Mouse (Mus musculus): ENCODE results near the gene Pccb. TPM values are rescaled to one million over a fixed set of nuclear protein-coding genes. Genes with fewer than 3 reads are reported as not detected.
A peak's percentile ranks its signal among the peaks of the same experiment; 100 is the strongest.

The Pccb gene
- total and polyA plus RNA-seq, 3 experiments: 87.3 to 117 (median 109) TPM

DNA sequence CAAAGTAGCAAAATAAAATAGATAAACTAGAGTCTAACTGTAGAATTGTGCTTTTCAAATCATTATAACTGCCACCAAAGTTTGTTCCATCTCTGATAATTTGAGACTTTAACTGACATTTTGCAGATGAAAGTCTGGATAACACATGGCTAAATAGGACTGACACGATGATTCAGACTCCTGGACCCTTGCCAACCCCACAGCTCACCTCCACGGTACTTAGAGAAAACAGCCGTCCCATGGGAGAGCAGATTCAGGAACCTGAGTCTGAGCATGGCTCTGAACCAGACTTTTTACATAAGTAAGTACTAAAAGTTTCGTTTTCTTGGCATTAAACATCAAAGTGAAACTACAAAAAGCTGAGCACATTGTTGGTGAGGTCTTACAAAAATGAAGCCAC is 83.2 kb downstream of the Pccb start:
- intact Hi-C loops (cut with DNase I): no loop called here
- H3K9ac ChIP-seq (ENCODE audit: low read depth, low read length): no peak overlapping the region
- peak; percentile 30 to 36 for DNase-seq
- peaks cover 6% of the 10 kb centered on the region for H3K36me3 ChIP-seq (ENCODE audit: control insufficient read depth, insufficient read depth, low read length)
- no peak overlapping the region for H3K4me3 ChIP-seq
- H3K79me2 ChIP-seq (replicated peaks; ENCODE audit: control insufficient read depth, insufficient read depth, low read length): no peaks in the 10 kb centered on the region
- H3K27ac ChIP-seq: no peak overlapping the region
- no peaks in the 10 kb centered on the region for H3K4me1 ChIP-seq (ENCODE audit: control insufficient read depth, insufficient read depth, low read length)
- 21% methylated on average over 4 of the region's 4 CpGs for WGBS
- TF ChIP-seq POLR2A (IDR thresholded peaks at IDR 0.05; ENCODE audit: insufficient read depth, low read depth, low read length) (no peak), EP300 (IDR thresholded peaks at IDR 0.05; ENCODE audit: insufficient read depth, low read depth, low read length) (no peak), CTCF (IDR thresholded peaks at IDR 0.05) (no peak)
- no peaks in the 10 kb centered on the region for H3K27me3 ChIP-seq (ENCODE audit: control insufficient read depth, insufficient read depth, low read length)

DNA sequence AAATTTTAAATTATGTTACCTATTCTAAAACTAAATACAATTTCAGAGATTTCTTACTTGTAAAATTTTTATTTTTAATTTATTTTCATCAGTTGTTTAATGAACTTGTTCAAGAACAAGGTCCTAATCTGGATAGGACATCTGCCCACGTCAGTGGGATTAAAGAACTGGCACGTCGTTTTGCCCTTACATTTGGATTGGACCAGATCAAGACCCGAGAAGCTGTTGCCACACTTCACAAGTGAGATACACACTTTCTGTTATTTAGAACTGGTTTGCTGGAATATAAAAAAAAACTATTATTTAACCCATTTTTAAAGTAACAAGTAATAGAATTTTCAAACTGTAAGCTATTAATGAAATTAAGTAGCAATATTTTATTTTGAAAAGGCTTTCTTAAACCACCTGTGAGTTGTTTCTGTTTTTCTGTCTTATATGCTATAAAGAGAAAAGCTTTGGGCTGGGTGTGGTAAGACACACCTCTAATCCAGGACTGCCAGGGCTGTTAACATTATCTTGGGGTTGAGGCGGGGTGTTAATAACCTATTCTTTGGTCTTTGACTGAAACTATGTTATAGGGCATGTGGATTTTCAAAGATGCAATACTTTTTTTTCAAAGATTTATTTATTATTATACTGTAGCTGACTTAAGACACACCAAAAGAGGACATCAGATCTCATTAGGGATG is 89.9 kb downstream of the Pccb start:
- Histone ChIP-seq H3K36me3 (ENCODE audit: control insufficient read depth, insufficient read depth, low read length) (no peaks in the 10 kb centered on the region), H3K4me1 (ENCODE audit: control insufficient read depth, insufficient read depth, low read length) (no peaks in the 10 kb centered on the region), H3K79me2 (replicated peaks; ENCODE audit: control insufficient read depth, insufficient read depth, low read length) (no peaks in the 10 kb centered on the region), H3K9ac (ENCODE audit: low read depth, low read length) (no peak overlapping the region), H3K4me3 (no peak overlapping the region), H3K27ac (no peak overlapping the region), H3K27me3 (ENCODE audit: control insufficient read depth, insufficient read depth, low read length) (no peaks in the 10 kb centered on the region)
- intact Hi-C loops (cut with DNase I): no loop called here
- no peak for TF ChIP-seq CTCF (IDR thresholded peaks at IDR 0.05)
- no peak for TF ChIP-seq POLR2A (IDR thresholded peaks at IDR 0.05; ENCODE audit: insufficient read depth, low read depth, low read length)
- no peak for TF ChIP-seq EP300 (IDR thresholded peaks at IDR 0.05; ENCODE audit: insufficient read depth, low read depth, low read length)
- DNase-seq: no peak
- 95% methylated on average over 5 of the region's 5 CpGs for WGBS

DNA sequence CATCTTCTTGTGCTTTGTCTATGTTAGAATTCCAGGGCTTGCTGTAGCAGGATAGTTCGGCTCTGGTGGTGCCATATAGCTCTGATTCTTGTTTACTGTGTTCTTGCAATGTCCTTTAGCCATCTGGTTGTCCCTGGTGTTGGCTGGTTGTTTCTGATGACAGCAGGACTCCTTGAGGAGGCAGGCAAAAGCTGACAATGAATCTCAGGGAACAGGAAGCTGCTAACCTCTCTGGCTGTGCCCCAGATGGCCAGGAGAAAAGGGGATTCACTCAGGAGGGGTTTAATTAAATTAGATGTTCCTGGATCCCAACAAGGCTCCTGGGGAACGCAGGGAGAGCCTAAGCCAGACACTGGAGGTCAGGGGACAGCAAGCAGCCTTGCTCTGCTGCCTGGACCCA is 92.7 kb downstream of the Pccb start:
- no peak overlapping the region for H3K9ac ChIP-seq (ENCODE audit: low read depth, low read length)
- no peak for TF ChIP-seq EP300 (IDR thresholded peaks at IDR 0.05; ENCODE audit: insufficient read depth, low read depth, low read length)
- no peak for TF ChIP-seq CTCF (IDR thresholded peaks at IDR 0.05)
- TF ChIP-seq POLR2A (IDR thresholded peaks at IDR 0.05; ENCODE audit: insufficient read depth, low read depth, low read length): no peak
- no peak overlapping the region for H3K4me3 ChIP-seq
- no peak for DNase-seq
- 75% methylated on average over 2 of the region's 2 CpGs for WGBS
- no peaks in the 10 kb centered on the region for H3K27me3 ChIP-seq (ENCODE audit: control insufficient read depth, insufficient read depth, low read length)
- no peak overlapping the region for H3K27ac ChIP-seq
- no peaks in the 10 kb centered on the region for H3K79me2 ChIP-seq (replicated peaks; ENCODE audit: control insufficient read depth, insufficient read depth, low read length)
- intact Hi-C loops (cut with DNase I): no loop called here
- no peaks in the 10 kb centered on the region for H3K4me1 ChIP-seq (ENCODE audit: control insufficient read depth, insufficient read depth, low read length)
- no peaks in the 10 kb centered on the region for H3K36me3 ChIP-seq (ENCODE audit: control insufficient read depth, insufficient read depth, low read length)

Other genes starting within 250 kb of the Pccb start
- gene Msl2, start 39.2 kb upstream of the Pccb start, total RNA-seq (2021): 10 to 100 TPM; 33.5 to 35.9 TPM
- gene Msl2, start 39.2 kb upstream of the Pccb start, polyA plus RNA-seq (2012; rRNA removed): 10.8 and 16.4 TPM in 2 replicates
- gene Ppp2r3a, start 216.9 kb upstream of the Pccb start, total RNA-seq (2021): 100 to 1,000 TPM; 179 to 215 TPM
- gene Ppp2r3a, start 216.9 kb upstream of the Pccb start, polyA plus RNA-seq (2012; rRNA removed): 51.7 and 114 TPM in 2 replicates

Measured in heart, adult 2 months (tissue).